Mouse (Mus musculus) bone marrow, adult 2 months (tissue): ENCODE measurements at regions not wholly inside any gene's neighbourhood (a gene's known extent, or its start where the extent isn't known, plus 50 kb on each side); places are given as distances from the start of the nearest gene placed in this dataset.

ENCODE experiments used
- H3K27ac ChIP-seq: fragments of 200-500 bp; 2 replicates; pipeline ENCODE4 v1.5.1; 2012; ENCODE audit warnings: low read depth, mild to moderate bottlenecking, control low read depth, inconsistent platforms, low read length; ENCODE audit not compliant: control insufficient read depth, poor library complexity, insufficient read depth
- H3K4me1 ChIP-seq: fragments of 200-500 bp; 2 replicates; pipeline ENCODE4 v1.6.1; 2011; ENCODE audit warnings: low read length; ENCODE audit not compliant: control insufficient read depth, insufficient read depth
- H3K4me3 ChIP-seq: fragments of 200-500 bp; replicated peaks from 2 replicates; pipeline ENCODE3; 2011; ENCODE audit warnings: mild to moderate bottlenecking, low read depth, low read length, control low read depth; ENCODE audit not compliant: control insufficient read depth
- CTCF ChIP-seq: fragments of 200-500 bp; IDR thresholded peaks from 2 replicates; pipeline ENCODE4 v1.5.1; 2011; ENCODE audit warnings: low read length, control low read depth; ENCODE audit not compliant: control insufficient read depth, insufficient read depth
- POLR2A ChIP-seq: fragments of 200-500 bp; IDR thresholded peaks from 2 replicates; pipeline ENCODE4 v1.6.1; 2011; ENCODE audit warnings: low read depth, mild to moderate bottlenecking, control low read depth, low read length, borderline replicate concordance; ENCODE audit not compliant: control insufficient read depth
- WGBS: fragments of 180-500 bp; shearing (Covaris S2); methylation state at CpG from one replicate; pipeline ENCODE4 v1.1.7; 2018; 5-methylcytosine and 5-hydroxymethylcytosine counted together

DNA sequence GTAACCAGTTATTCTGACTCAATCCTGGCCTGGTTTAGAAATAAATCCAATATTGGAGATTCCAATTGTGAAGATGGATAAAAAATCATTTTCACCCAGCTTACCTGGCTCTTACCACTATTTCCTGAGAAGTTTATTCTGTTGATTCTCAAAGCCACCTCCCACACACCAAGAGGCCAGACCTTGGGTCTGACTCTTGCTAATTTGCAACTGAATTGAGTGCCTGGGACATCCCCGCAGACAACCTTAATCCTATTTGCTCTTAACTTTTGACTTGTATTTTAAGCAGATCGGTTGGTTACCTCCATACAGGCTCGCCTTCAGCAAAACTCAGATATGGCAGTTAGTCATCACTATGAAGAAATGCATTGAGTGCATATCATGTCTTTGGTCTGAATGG, 115.8 kb upstream of the Arhgap18 start:
- Histone ChIP-seq H3K4me3 (no peak overlapping the region), H3K4me1 (no peaks in the 10 kb centered on the region), H3K27ac (no peak overlapping the region)
- TF ChIP-seq POLR2A (no peak), CTCF (no peak)
- WGBS = 86% methylated on average over 3 of the region's 3 CpGs

DNA sequence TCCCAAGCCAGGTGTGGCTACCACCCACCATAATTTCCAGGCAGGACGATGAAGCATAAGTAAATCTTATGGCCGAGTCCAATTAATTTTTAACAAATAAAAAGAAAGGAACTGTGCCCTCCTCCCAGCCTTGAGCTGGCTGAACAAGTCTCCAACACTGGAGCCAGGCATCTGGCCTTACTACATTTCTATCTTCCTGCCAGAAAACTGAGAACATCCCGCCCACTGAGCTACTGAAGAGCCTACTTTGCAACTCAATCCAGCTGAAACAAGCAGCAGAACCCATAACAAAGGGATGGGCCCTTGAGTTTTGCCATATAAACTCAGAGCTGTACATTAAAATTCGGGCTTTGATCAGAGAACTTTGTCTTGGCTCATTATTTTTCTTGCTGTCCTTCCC, 115.2 kb upstream of the Arhgap18 start:
- H3K4me3 ChIP-seq = no peak overlapping the region
- TF ChIP-seq POLR2A (no peak), CTCF (no peak)
- 72% methylated on average over 4 of the region's 4 CpGs for WGBS

DNA sequence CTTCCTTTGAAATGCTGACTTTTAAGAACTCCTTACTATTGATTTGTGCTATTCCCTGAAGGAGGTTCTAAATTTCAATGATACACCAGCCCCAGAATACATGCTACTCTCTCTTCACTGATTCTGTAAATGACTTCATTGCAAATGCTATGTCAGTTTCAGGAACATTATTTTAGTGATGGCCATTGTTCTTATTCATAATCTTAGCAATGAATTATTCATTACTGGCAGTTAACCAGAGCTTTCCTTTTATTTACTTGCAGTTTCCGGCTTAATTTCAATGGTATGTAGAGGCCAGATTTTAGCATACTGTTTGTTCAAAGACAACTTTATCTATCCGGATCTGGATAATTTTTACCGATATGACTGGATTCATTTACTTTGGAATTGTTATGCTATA, 114.1 kb upstream of the Arhgap18 start:
- Histone ChIP-seq H3K4me1 (no peaks in the 10 kb centered on the region), H3K4me3 (no peak overlapping the region), H3K27ac (no peak overlapping the region)
- no peak for TF ChIP-seq CTCF
- 93% methylated on average over 3 of the region's 3 CpGs for WGBS

More for the DNA sequence above, 115.2 kb upstream of the Arhgap18 start:
- no peak overlapping the region for H3K27ac ChIP-seq
- no peaks in the 10 kb centered on the region for H3K4me1 ChIP-seq

DNA sequence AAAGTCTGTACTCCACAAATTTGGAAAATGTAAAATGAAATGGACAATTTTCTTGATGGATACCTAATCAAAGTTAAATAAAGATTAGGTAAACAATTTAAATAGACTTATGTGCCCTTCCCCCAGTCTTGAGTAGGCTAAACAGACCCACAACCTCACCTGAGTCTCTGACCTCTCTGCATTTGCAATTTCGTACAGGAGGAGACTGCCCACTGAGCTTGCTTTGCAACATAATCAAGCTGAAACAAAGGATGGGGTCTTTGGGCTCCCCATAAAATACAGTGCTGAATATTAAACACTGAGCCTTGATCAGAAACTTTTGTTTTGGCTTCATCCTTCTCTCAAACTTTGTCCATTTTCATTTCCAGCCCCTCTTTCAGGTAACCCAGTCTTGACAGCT, 100.1 kb upstream of the Arhgap18 start:
- H3K4me3 ChIP-seq = no peak overlapping the region
- TF ChIP-seq CTCF (no peak), POLR2A (no peak)
- no peak overlapping the region for H3K27ac ChIP-seq
- 83% methylated on average over 1 of the region's 1 CpGs for WGBS
- H3K4me1 ChIP-seq = no peaks in the 10 kb centered on the region

DNA sequence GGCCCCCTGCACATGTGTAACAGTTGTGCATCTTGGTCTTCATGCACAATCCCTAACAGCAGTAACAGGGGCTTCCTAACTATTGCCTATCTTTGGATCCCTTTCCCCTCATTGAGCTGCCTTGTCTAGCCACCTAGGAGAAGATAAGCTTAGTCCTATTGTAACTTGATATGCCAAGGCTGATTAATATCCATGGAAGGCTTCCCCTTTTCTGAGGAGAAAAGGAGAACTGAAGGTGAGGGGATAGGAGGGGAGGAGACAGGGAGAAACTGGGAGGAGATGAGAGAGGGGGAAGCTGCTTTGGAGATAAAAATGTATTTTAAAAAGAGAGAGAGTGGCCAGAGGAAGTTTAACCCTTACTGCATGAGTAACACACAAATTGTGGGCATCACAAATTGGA, 89.0 kb upstream of the Arhgap18 start:
- Histone ChIP-seq H3K4me3 (no peak overlapping the region), H3K4me1 (no peaks in the 10 kb centered on the region), H3K27ac (no peak overlapping the region)
- TF ChIP-seq POLR2A = no peak
- TF ChIP-seq CTCF = no peak

DNA sequence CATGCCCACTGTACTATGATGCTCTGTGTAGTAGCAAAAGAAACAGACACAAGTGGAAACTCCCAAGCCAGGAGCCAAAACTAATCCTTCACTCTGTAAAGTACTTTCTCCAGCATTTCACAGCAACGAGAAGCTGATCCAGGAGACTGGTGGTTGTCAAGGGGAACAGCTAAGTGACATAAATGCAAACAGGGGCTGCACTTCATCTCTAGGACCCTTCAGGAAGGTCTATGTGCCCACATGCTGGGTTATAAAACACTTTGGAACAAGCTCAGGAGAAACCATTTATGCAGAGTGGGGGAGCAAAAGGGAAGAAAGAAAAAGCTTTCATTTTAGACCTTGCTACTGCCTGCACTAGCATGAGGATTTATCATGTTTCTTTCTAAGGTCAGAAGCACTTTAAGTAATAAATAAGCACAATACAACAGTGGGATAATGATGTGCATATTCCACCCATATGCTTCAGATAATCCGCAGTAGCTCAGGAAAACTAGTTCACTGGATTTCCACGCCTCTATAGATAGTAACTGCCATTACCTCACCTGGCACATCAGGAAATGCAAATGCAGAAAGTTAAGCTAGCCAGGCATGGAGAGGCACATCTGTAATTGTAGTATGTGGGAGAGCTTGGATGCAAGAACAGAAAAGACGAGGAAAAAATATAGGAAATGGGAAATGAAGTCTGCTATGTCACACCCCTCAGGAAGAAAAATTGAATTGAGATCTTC, 73.6 kb upstream of the Arhgap18 start:
- H3K4me3 ChIP-seq = no peak overlapping the region
- TF ChIP-seq POLR2A (no peak), CTCF (no peak)
- H3K4me1 ChIP-seq = no peaks in the 10 kb centered on the region
- WGBS = 63% methylated on average over 4 of the region's 4 CpGs
- no peak overlapping the region for H3K27ac ChIP-seq

DNA sequence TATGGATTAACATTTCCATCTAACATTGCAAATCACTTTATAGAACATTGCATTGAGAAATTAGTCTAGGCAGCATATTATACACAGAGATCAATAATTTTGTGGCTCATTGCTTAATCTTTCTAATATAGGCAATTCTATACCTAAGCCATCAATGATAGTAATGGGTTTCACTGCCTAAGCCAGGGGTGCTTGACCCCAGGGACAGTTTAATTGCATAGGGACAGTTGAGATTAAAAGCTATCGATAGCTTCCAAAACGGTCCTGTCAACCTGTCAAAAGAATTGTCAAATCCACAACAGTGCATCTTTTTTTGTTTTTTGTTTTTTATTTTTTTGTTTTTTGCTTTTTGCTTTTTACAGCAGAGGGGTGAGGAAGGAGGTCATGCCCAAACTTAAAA, 58.5 kb upstream of the Arhgap18 start:
- Histone ChIP-seq H3K27ac (no peak overlapping the region), H3K4me3 (no peak overlapping the region)
- 70% methylated on average over 2 of the region's 2 CpGs for WGBS

DNA sequence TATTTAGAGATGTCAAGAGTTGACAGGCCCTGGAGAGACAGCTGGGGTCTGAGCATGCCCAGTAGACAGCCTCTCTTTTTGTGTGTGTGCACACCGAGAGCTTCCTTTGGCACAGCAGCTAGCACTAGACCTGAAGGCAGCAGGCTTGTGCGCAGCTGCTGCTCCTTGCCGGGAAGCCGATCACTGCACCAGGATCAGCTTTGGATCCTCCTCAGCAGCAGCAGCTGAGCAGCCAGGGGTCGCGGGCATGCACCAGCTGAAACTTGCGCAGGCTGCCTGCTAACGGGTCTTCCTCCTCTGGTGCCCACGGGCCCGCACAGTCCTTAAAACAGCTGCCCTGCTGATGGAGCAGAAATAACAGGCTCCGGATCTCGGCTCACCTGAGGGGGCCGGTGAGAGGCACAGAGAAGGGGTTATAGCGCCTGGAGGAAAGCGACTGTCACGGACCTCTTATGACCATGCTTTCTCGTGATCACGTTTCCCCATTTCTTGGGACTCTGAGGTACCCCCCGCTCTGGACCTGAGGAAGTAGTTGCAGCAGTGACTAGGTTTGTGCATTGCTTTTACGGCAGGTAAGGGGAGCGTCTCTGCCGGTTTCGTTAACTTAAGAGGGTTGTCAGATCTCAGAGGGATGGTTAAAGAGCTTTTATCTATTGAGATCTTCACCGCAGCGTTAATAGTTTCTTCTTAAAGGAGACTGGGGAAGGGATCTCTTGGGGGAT, 57.8 kb upstream of the Arhgap18 start:
- under 1% methylated on average over 25 of the region's 25 CpGs for WGBS
- no peak for TF ChIP-seq CTCF
- no peak for TF ChIP-seq POLR2A

More for the DNA sequence above, 58.5 kb upstream of the Arhgap18 start:
- TF ChIP-seq POLR2A = no peak
- no peak for TF ChIP-seq CTCF
- no peaks in the 10 kb centered on the region for H3K4me1 ChIP-seq

More for the DNA sequence above, 57.8 kb upstream of the Arhgap18 start:
- no peak overlapping the region for H3K27ac ChIP-seq
- no peaks in the 10 kb centered on the region for H3K4me1 ChIP-seq
- no peak overlapping the region for H3K4me3 ChIP-seq
